Mouse (Mus musculus) embryo, embryonic 10 days (tissue): Measurements from ENCODE around the gene Tm4sf4.

Source experiments
- DNase-seq: peaks from one replicate; pipeline ENCODE4 v3.0.0-alpha.2; 2015; ENCODE audit warnings: low spot score

Gene Tm4sf4

GRCm38 (mm10) chr3:57425089-57425730 lies at the start of gene Tm4sf4:
Gene Tm4sf4 (plus strand): TSS chr3:57425314.
- no peak for DNase-seq

GRCm38 (mm10) chr3:57386423-57386822 lies 38.7 kb upstream of the Tm4sf4 start:
- no peak for DNase-seq

- DNase-seq, result no peak
Measured at GRCm38 (mm10) chr3:57386895-57387294, 38.2 kb upstream of the Tm4sf4 start.

GRCm38 (mm10) chr3:57387593-57387992 lies 37.5 kb upstream of the Tm4sf4 start:
- DNase-seq, result no peak

- no peak for DNase-seq
Measured at GRCm38 (mm10) chr3:57411535-57411934, 13.6 kb upstream of the Tm4sf4 start.

GRCm38 (mm10) chr3:57420233-57420632 lies 4.9 kb upstream of the Tm4sf4 start:
- no peak for DNase-seq

GRCm38 (mm10) chr3:57420660-57421059 lies 4.5 kb upstream of the Tm4sf4 start:
- no peak for DNase-seq

- no peak for DNase-seq
Measured at GRCm38 (mm10) chr3:57426351-57426750, 1.2 kb downstream of the Tm4sf4 start.

GRCm38 (mm10) chr3:57428682-57429464 lies 3.8 kb downstream of the Tm4sf4 start:
- DNase-seq, result peak; percentile 25

GRCm38 (mm10) chr3:57429486-57429885 lies 4.4 kb downstream of the Tm4sf4 start:
- DNase-seq, result peak; percentile 41

- no peak for DNase-seq
Measured at GRCm38 (mm10) chr3:57431706-57432105, 6.6 kb downstream of the Tm4sf4 start.

- DNase-seq, result no peak
Measured at GRCm38 (mm10) chr3:57435364-57435763, 10.2 kb downstream of the Tm4sf4 start.

GRCm38 (mm10) chr3:57440956-57441355 lies 15.8 kb downstream of the Tm4sf4 start:
- no peak for DNase-seq

GRCm38 (mm10) chr3:57445706-57446105 lies 20.6 kb downstream of the Tm4sf4 start:
- no peak for DNase-seq

- DNase-seq, result no peak
Measured at GRCm38 (mm10) chr3:57447889-57448288, 22.8 kb downstream of the Tm4sf4 start.

GRCm38 (mm10) chr3:57448445-57448844 lies 23.3 kb downstream of the Tm4sf4 start:
- peak; percentile 90 for DNase-seq

- DNase-seq, result peak; percentile 62
Measured at GRCm38 (mm10) chr3:57458652-57459051, 33.5 kb downstream of the Tm4sf4 start.

GRCm38 (mm10) chr3:57463302-57463701 lies 38.2 kb downstream of the Tm4sf4 start:
- no peak for DNase-seq

GRCm38 (mm10) chr3:57466289-57466688 lies 41.2 kb downstream of the Tm4sf4 start:
- peak; percentile 24 for DNase-seq

GRCm38 (mm10) chr3:57469325-57469724 lies 44.2 kb downstream of the Tm4sf4 start:
- DNase-seq, result no peak

- peak; percentile 79 for DNase-seq
Measured at GRCm38 (mm10) chr3:57470326-57470725, 45.2 kb downstream of the Tm4sf4 start.

- peak; percentile 60 for DNase-seq
Measured at GRCm38 (mm10) chr3:57470981-57471601, 46.0 kb downstream of the Tm4sf4 start.

- DNase-seq, result peak; percentile 89
Measured at GRCm38 (mm10) chr3:57472407-57472806, 47.3 kb downstream of the Tm4sf4 start.
